Mouse (Mus musculus) heart, postnatal 0 days (tissue): ENCODE measurements at regions not wholly inside any gene's neighbourhood (a gene's known extent, or its start where the extent isn't known, plus 50 kb on each side); places are given as distances from the start of the nearest gene placed in this dataset.

ENCODE experiments used
- CTCF ChIP-seq: IDR thresholded peaks from 2 replicates; pipeline ENCODE4 v1.5.1; 2016; ENCODE audit warnings: antibody characterized with exemption, control low read depth, low read depth
- EP300 ChIP-seq: IDR thresholded peaks from 2 replicates; pipeline ENCODE4 v1.6.1; 2016; ENCODE audit warnings: antibody characterized with exemption, low read depth

GRCm38 (mm10) chr17:58668036-58668435, 323.1 kb downstream of the Pdzph1 start:
- TF ChIP-seq CTCF (no peak), EP300 (no peak)
